Mouse (Mus musculus): ENCODE data around the gene Slc12a9. TPM values are rescaled to one million over a fixed set of nuclear protein-coding genes. Genes with fewer than 3 reads are reported as not detected.
"Not testable (repeated sequence)": the region's sequence is repeated elsewhere in the genome, so short reads cannot be mapped to it uniquely, and the experiment has no call there.

The Slc12a9 gene
- polyA plus RNA-seq, 1 experiment from 2014 or later: 27.3 TPM

- Histone ChIP-seq H3K27ac (ENCODE audit: low read length) (peak overlapping the region; percentile 83), H3K36me3 (ENCODE audit: control insufficient read depth, insufficient read depth, low read length) (no peaks in the 10 kb centered on the region), H3K27me3 (ENCODE audit: control insufficient read depth, insufficient read depth, low read depth, low read length) (0 out of 2 replicates have a peak, but pooled peaks cover 4% of the 10 kb centered on the region), H3K4me3 (ENCODE audit: low read depth, low read length) (peak overlapping the region; percentile 64), H3K9me3 (replicated peaks; ENCODE audit: control insufficient read depth, low read length, poor library complexity, severe bottlenecking) (no peaks in the 10 kb centered on the region), H3K4me2 (ENCODE audit: low read length) (peak overlapping the region; percentile 94), H3K4me1 (ENCODE audit: control insufficient read depth, insufficient read depth, low read length) (peaks cover 22% of the 10 kb centered on the region), H3K9ac (ENCODE audit: low read depth, low read length) (peak overlapping the region; percentile 77)
- peak; percentile 19; the same call in 1 of the 2 replicates for ATAC-seq
- WGBS: under 1% methylated on average over 51 of the region's 65 CpGs
Observed at GRCm38 (mm10) chr5:137287953-137288743, 45.2 kb downstream of the Slc12a9 start.

GRCm38 (mm10) chr5:137287032-137287952, 46.1 kb downstream of the Slc12a9 start, which contains the start of gene Ache:
Gene Ache (plus strand): TSS chr5:137287519.
- Histone ChIP-seq H3K36me3 (ENCODE audit: control insufficient read depth, insufficient read depth, low read length) (no peaks in the 10 kb centered on the region), H3K9ac (ENCODE audit: low read depth, low read length) (peak within 1 kb of the TSS; percentile 77), H3K4me3 (ENCODE audit: low read depth, low read length) (peak within 1 kb of the TSS; percentile 64), H3K27ac (ENCODE audit: low read length) (peak within 1 kb of the TSS; percentile 83), H3K4me2 (ENCODE audit: low read length) (peak within 1 kb of the TSS; percentile 94), H3K4me1 (ENCODE audit: control insufficient read depth, insufficient read depth, low read length) (peaks cover 16% of the 10 kb centered on the region), H3K27me3 (ENCODE audit: control insufficient read depth, insufficient read depth, low read depth, low read length) (0 out of 2 replicates have a peak, but pooled peaks cover 4% of the 10 kb centered on the region), H3K9me3 (replicated peaks; ENCODE audit: control insufficient read depth, low read length, poor library complexity, severe bottlenecking) (no peaks in the 10 kb centered on the region)
- under 1% methylated on average over 40 of the region's 40 CpGs for WGBS
- peak; percentile 78 for ATAC-seq

GRCm38 (mm10) chr5:137286655-137287031, 46.8 kb downstream of the Slc12a9 start:
- Histone ChIP-seq H3K9me3 (replicated peaks; ENCODE audit: control insufficient read depth, low read length, poor library complexity, severe bottlenecking) (no peaks in the 10 kb centered on the region), H3K9ac (ENCODE audit: low read depth, low read length) (peak overlapping the region; percentile 77), H3K4me2 (ENCODE audit: low read length) (peak overlapping the region; percentile 94), H3K27ac (ENCODE audit: low read length) (peak overlapping the region; percentile 83), H3K4me1 (ENCODE audit: control insufficient read depth, insufficient read depth, low read length) (peaks cover 16% of the 10 kb centered on the region), H3K27me3 (ENCODE audit: control insufficient read depth, insufficient read depth, low read depth, low read length) (0 out of 2 replicates have a peak, but pooled peaks cover 4% of the 10 kb centered on the region), H3K36me3 (ENCODE audit: control insufficient read depth, insufficient read depth, low read length) (no peaks in the 10 kb centered on the region), H3K4me3 (ENCODE audit: low read depth, low read length) (peak overlapping the region; percentile 64)
- WGBS: 0% methylated on average over 16 of the region's 16 CpGs
- peak; percentile 84 for ATAC-seq

- Histone ChIP-seq H3K9ac (ENCODE audit: low read depth, low read length) (peak overlapping the region; percentile 77), H3K4me2 (ENCODE audit: low read length) (peak overlapping the region; percentile 94), H3K9me3 (replicated peaks; ENCODE audit: control insufficient read depth, low read length, poor library complexity, severe bottlenecking) (no peaks in the 10 kb centered on the region), H3K4me3 (ENCODE audit: low read depth, low read length) (no peak overlapping the region), H3K27me3 (ENCODE audit: control insufficient read depth, insufficient read depth, low read depth, low read length) (0 out of 2 replicates have a peak, but pooled peaks cover 4% of the 10 kb centered on the region), H3K36me3 (ENCODE audit: control insufficient read depth, insufficient read depth, low read length) (no peaks in the 10 kb centered on the region), H3K4me1 (ENCODE audit: control insufficient read depth, insufficient read depth, low read length) (peaks cover 16% of the 10 kb centered on the region), H3K27ac (ENCODE audit: low read length) (peak overlapping the region; percentile 83)
- no peak for ATAC-seq
- WGBS: 56% methylated on average over 7 of the region's 7 CpGs
Observed at GRCm38 (mm10) chr5:137285986-137286385, 47.4 kb downstream of the Slc12a9 start.

GRCm38 (mm10) chr5:137285045-137285444, 48.4 kb downstream of the Slc12a9 start:
- WGBS: 66% methylated on average over 5 of the region's 5 CpGs
- H3K36me3 ChIP-seq (ENCODE audit: control insufficient read depth, insufficient read depth, low read length): no peaks in the 10 kb centered on the region
- no peaks in the 10 kb centered on the region for H3K9me3 ChIP-seq (replicated peaks; ENCODE audit: control insufficient read depth, low read length, poor library complexity, severe bottlenecking)
- H3K4me1 ChIP-seq (ENCODE audit: control insufficient read depth, insufficient read depth, low read length): peaks cover 16% of the 10 kb centered on the region
- no peak overlapping the region for H3K27ac ChIP-seq (ENCODE audit: low read length)
- no peak overlapping the region for H3K4me3 ChIP-seq (ENCODE audit: low read depth, low read length)
- H3K4me2 ChIP-seq (ENCODE audit: low read length): no peak overlapping the region
- ATAC-seq: no peak
- H3K9ac ChIP-seq (ENCODE audit: low read depth, low read length): no peak overlapping the region
- 0 out of 2 replicates have a peak, but pooled peaks cover 2% of the 10 kb centered on the region for H3K27me3 ChIP-seq (ENCODE audit: control insufficient read depth, insufficient read depth, low read depth, low read length)

- H3K27ac ChIP-seq (ENCODE audit: low read length); H3K4me2 ChIP-seq (ENCODE audit: low read length); H3K27me3 ChIP-seq (ENCODE audit: control insufficient read depth, insufficient read depth, low read depth, low read length); H3K36me3 ChIP-seq (ENCODE audit: control insufficient read depth, insufficient read depth, low read length); H3K4me3 ChIP-seq (ENCODE audit: low read depth, low read length); H3K9me3 ChIP-seq (replicated peaks; ENCODE audit: control insufficient read depth, low read length, poor library complexity, severe bottlenecking); H3K9ac ChIP-seq (ENCODE audit: low read depth, low read length); ATAC-seq: not testable (repeated sequence)
- H3K4me1 ChIP-seq (ENCODE audit: control insufficient read depth, insufficient read depth, low read length): peaks cover 16% of the 10 kb centered on the region
- WGBS: 81% methylated on average over 4 of the region's 6 CpGs
Observed at GRCm38 (mm10) chr5:137284411-137284810, 49.0 kb downstream of the Slc12a9 start.

DNA sequence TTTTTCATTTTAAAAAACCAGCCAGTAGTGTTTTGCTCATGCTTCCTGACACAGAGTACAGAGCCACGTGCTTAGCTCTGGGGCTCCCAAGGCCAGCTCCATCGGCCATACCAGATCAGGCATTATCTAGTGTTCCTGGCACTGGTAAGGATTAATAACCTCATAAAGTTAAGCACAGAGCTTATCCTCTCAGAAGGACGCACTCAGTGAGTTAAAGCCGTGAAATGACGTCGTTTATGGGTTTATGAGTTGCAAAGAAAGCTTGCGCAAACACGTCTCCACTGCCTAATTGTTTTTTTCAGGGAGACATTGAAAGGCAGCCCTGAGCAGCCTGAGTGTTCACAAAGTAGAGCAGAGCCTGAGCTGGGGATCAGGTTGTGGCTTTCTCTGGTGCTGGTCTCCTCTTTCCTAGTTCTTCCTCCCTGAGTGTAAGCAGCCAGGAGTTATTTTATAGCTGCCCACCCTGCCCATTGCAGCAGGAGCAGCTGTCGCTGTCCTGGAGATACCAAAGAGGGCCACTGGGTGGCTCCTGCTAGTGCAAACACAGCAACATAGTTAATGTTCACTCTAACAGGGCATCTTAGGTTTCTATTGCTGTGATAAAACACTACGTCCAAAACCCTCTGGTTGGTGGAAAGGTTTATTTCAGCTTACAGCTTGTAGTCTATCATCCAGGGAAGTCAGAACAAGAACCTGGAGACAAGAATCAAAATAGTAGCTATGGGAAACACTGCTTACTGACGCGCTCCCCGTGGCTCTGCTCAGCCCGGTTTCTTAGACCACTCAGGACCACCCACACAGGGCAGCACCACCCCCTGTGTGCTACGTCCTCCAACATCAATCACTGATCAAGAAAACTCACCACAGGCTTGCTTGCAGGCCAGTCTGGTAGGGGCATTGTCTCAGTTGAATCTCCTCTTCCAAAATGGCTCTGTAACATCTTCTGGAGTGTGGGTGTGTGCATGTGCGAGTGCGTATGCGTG, 55.7 kb downstream of the Slc12a9 start:
- no peak overlapping the region for H3K27ac ChIP-seq (ENCODE audit: low read length)
- no peak overlapping the region for H3K9ac ChIP-seq (ENCODE audit: low read depth, low read length)
- no peaks in the 10 kb centered on the region for H3K27me3 ChIP-seq (ENCODE audit: control insufficient read depth, insufficient read depth, low read depth, low read length)
- H3K36me3 ChIP-seq (ENCODE audit: control insufficient read depth, insufficient read depth, low read length): no peaks in the 10 kb centered on the region
- no peaks in the 10 kb centered on the region for H3K4me1 ChIP-seq (ENCODE audit: control insufficient read depth, insufficient read depth, low read length)
- ATAC-seq: no peak
- 0 out of 2 replicates have a peak overlapping the region, but pooled peaks have one; percentile 9 for H3K4me2 ChIP-seq (ENCODE audit: low read length)
- WGBS: 56% methylated on average over 18 of the region's 18 CpGs
- no peak overlapping the region for H3K4me3 ChIP-seq (ENCODE audit: low read depth, low read length)
- peaks cover 3% of the 10 kb centered on the region; the same call in 1 of the 2 replicates for H3K9me3 ChIP-seq (replicated peaks; ENCODE audit: control insufficient read depth, low read length, poor library complexity, severe bottlenecking)

Measured in midbrain, embryonic 16.5 days (tissue).